Mouse (Mus musculus) forebrain, embryonic 13.5 days (tissue): ENCODE data around the gene Cadm2. TPM values are rescaled to one million over a fixed set of nuclear protein-coding genes. Genes with fewer than 3 reads are reported as not detected.

ENCODE experiments used
- ATAC-seq: fragments of 200-750 bp; cut with Nextera tagmentation; 2 replicates; pipeline ENCODE4 v1.8.0; 2017
- H3K27ac ChIP-seq: fragments of 300-500 bp; sonication (generic); 2 replicates; pipeline ENCODE4 v1.5.1; 2015; ENCODE audit warnings: inconsistent platforms, mild to moderate bottlenecking, moderate library complexity
- H3K27me3 ChIP-seq: fragments of 300-500 bp; sonication (generic); 2 replicates; pipeline ENCODE4 v1.6.1; 2015; ENCODE audit warnings: mild to moderate bottlenecking, inconsistent platforms
- H3K36me3 ChIP-seq: fragments of 300-500 bp; sonication (generic); 2 replicates; pipeline ENCODE4 v1.6.1; 2015; ENCODE audit warnings: mild to moderate bottlenecking, inconsistent platforms; ENCODE audit not compliant: poor library complexity, severe bottlenecking
- H3K4me1 ChIP-seq: fragments of 300-500 bp; sonication (generic); 2 replicates; pipeline ENCODE4 v1.6.1; 2015; ENCODE audit warnings: inconsistent platforms
- H3K4me2 ChIP-seq: fragments of 300-500 bp; sonication (generic); 2 replicates; pipeline ENCODE4 v1.6.1; 2015; ENCODE audit warnings: inconsistent platforms, mild to moderate bottlenecking, moderate library complexity
- H3K4me3 ChIP-seq: fragments of 300-500 bp; sonication (generic); 2 replicates; pipeline ENCODE4 v1.5.1; 2015; ENCODE audit warnings: mild to moderate bottlenecking, inconsistent platforms
- H3K9ac ChIP-seq: fragments of 300-500 bp; sonication (generic); 2 replicates; pipeline ENCODE4 v1.6.1; 2015; ENCODE audit warnings: mild to moderate bottlenecking, inconsistent platforms
- H3K9me3 ChIP-seq: fragments of 300-500 bp; sonication (generic); replicated peaks from 2 replicates; pipeline ENCODE4 v1.6.1; 2016; ENCODE audit warnings: inconsistent platforms
- WGBS: fragments of 180-500 bp; shearing (Covaris S2); methylation state at CpG from one replicate; pipeline ENCODE4 v1.1.7; 2015; 5-methylcytosine and 5-hydroxymethylcytosine counted together
- polyA plus RNA-seq: library from polyadenylated mRNA; unstranded; fragments of >200 nt; fragmentation: Nextera tagmentation; extraction: Ambion mirVana; gene quantifications from 2 replicates; pipeline ENCODE4 v1.2.1, GENCODE M21; 2015

The Cadm2 gene
- polyA plus RNA-seq, 1 experiment from 2014 or later, result 13.7 TPM

DNA sequence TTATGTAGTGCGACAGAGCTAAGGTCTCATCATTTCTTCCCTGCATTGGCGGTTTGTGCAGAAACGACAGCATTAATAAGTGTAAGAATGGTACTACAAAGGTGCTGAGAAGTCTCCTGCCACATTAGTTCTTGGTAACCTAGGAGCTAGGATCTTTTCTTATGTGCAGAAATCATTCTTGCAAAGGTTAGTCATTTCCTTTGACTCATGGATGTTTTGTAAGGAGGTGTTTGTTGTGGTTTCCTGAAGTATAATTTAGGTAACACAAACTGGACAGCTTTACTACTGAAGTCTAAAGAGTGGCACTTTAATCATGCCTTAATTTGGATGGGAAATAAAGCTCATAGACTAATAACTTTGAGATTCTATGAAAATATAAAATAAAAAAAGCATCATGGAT is 153.7 kb downstream of the Cadm2 start:
- H3K27ac ChIP-seq, result no peak overlapping the region
- H3K4me1 ChIP-seq, result no peaks in the 10 kb centered on the region
- H3K9ac ChIP-seq, result no peak overlapping the region
- no peaks in the 10 kb centered on the region for H3K9me3 ChIP-seq
- WGBS, result 91% methylated on average over 3 of the region's 3 CpGs
- no peak overlapping the region for H3K4me3 ChIP-seq
- no peak for ATAC-seq
- no peak overlapping the region for H3K4me2 ChIP-seq
- no peaks in the 10 kb centered on the region for H3K27me3 ChIP-seq
- H3K36me3 ChIP-seq, result no peaks in the 10 kb centered on the region

DNA sequence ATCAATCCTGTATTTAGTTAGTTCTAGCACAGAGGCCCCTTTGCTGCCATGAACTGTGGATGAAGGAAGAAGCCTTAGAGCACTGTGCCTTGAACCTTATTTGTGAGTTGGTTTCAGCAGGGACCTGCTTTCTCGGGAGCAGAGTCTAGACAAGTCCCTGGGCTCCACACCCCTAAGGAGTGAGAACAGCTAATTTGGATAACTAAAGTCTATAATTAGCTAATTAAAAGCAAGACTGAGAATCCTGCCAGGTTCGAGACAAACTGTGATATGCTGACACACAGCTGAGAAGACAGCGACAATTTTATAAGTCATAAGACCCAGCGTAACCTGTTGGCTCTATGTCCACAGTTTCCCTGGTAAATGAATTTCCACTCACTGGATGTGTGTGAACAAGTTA is 184.4 kb downstream of the Cadm2 start:
- no peak overlapping the region for H3K4me3 ChIP-seq
- WGBS, result 33% methylated on average over 4 of the region's 4 CpGs
- peak; percentile 67 for ATAC-seq
- H3K36me3 ChIP-seq, result no peaks in the 10 kb centered on the region
- H3K9ac ChIP-seq, result no peak overlapping the region
- peaks cover 8% of the 10 kb centered on the region; the same call in 1 of the 2 replicates for H3K9me3 ChIP-seq
- 0 out of 2 replicates have a peak, but pooled peaks cover 6% of the 10 kb centered on the region for H3K4me1 ChIP-seq
- H3K4me2 ChIP-seq, result no peak overlapping the region
- no peaks in the 10 kb centered on the region for H3K27me3 ChIP-seq
- no peak overlapping the region for H3K27ac ChIP-seq

DNA sequence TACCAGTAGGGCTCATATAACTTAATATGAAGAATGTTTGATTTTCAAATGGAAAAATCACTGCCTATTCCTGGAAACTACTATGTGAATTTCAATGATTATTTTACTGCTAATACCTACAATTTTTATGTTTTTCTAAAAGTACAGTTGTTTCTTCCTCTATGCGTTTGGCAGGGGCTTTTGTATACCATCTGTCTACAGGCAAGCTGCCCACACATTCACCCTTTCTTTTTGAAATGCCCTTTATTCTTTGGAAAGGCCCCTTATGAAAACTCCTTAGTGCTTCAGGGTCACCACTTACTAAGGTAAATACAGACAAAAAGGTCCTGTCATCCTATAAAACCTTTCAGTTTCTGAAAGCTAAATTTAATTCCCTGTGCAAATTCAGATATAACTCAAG is 195.3 kb downstream of the Cadm2 start:
- H3K4me2 ChIP-seq, result no peak overlapping the region
- WGBS, result 38% methylated on average over 1 of the region's 1 CpGs
- no peak overlapping the region for H3K4me3 ChIP-seq
- no peaks in the 10 kb centered on the region for H3K36me3 ChIP-seq
- peaks cover 4% of the 10 kb centered on the region for H3K4me1 ChIP-seq
- no peak overlapping the region for H3K27ac ChIP-seq
- H3K9ac ChIP-seq, result no peak overlapping the region
- no peaks in the 10 kb centered on the region for H3K9me3 ChIP-seq
- no peaks in the 10 kb centered on the region for H3K27me3 ChIP-seq
- no peak for ATAC-seq

DNA sequence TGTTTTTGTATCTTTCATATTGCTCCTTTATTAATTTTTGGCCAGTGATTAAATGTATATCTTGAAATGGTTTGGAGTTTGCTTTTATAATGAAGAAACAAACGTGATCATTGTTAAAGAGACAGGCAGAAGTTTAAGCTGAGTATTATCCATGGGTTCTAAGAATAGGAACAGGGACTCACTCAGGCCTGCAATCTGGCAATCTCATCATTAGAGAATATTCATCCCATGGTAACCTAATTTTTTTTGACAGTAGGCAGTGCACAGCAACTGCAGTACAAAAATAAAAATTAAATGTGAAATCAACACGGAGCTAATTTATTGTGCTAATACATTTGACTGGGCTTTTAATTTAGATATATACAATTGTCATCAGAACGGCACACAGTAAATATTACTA is 209.8 kb downstream of the Cadm2 start:
- Histone ChIP-seq H3K9ac (no peak overlapping the region), H3K36me3 (no peaks in the 10 kb centered on the region), H3K4me2 (no peak overlapping the region), H3K27me3 (no peaks in the 10 kb centered on the region), H3K27ac (no peak overlapping the region), H3K4me3 (no peak overlapping the region), H3K9me3 (no peaks in the 10 kb centered on the region), H3K4me1 (no peaks in the 10 kb centered on the region)
- no peak for ATAC-seq
- WGBS, result 70% methylated on average over 3 of the region's 3 CpGs

DNA sequence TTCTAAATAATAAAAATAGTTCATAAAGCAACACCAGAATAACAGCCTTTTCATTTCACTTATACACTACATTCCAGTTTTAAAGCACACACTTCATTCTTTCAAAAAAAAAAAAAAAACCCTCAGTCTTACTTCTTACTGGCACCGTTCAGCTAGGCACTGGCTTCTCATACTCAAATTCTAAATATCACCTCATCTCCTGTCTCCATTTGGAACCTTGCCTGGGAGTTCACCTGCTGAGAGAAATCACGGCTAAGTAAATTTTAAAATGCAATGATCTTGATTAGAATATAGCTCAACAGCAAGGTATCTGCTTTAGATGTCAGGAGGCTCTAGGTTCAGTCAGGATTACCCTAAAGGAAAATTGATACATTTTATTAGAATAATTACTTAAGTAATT is 210.2 kb downstream of the Cadm2 start:
- no peak for ATAC-seq
- H3K36me3 ChIP-seq, result no peaks in the 10 kb centered on the region
- no peaks in the 10 kb centered on the region for H3K27me3 ChIP-seq
- H3K4me1 ChIP-seq, result no peaks in the 10 kb centered on the region
- H3K9ac ChIP-seq, result no peak overlapping the region
- H3K27ac ChIP-seq, result no peak overlapping the region
- H3K4me2 ChIP-seq, result no peak overlapping the region
- WGBS, result 63% methylated on average over 2 of the region's 2 CpGs
- H3K4me3 ChIP-seq, result no peak overlapping the region
- H3K9me3 ChIP-seq, result no peaks in the 10 kb centered on the region

DNA sequence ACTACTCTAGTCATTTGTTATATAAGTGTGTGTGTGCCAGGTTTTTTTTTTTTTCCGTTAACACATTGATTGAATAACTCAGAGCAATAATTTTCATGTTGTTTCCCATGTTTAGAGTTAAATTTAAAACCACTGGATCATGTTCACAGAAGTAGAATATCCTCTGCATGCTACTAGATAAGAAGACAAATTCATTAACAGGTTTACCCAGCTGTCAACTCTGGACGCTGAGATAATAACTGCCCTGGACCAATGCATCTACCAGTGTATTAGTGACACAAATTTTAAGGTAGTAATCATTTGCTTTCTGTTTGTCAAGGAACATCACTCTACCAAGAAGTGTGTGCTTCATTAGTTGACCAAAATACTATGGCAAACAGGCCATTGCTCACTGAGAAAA is 253.0 kb downstream of the Cadm2 start:
- no peak for ATAC-seq
- Histone ChIP-seq H3K9ac (no peak overlapping the region), H3K27me3 (no peaks in the 10 kb centered on the region), H3K36me3 (no peaks in the 10 kb centered on the region), H3K4me3 (no peak overlapping the region), H3K9me3 (no peaks in the 10 kb centered on the region), H3K4me2 (no peak overlapping the region), H3K4me1 (no peaks in the 10 kb centered on the region), H3K27ac (no peak overlapping the region)
- 89% methylated on average over 2 of the region's 2 CpGs for WGBS

DNA sequence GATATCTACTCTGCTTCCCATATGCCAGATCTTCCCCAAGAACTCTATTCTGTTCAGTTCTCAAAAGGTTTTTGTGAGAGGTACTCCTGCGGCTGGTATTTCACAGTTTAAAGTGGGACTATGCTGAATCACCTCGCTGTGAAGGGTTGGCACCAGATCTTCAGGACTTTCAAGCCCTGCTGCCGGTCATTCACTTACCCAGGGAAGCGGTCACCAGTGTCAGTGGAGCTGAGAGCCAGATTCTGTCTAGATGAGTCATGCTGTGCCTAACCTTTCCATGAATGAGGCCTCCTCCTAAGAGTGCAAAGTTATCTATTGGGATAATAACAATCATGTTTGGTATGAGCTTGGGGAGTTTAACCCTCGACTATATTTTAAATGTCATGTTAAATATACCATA is 272.7 kb downstream of the Cadm2 start:
- Histone ChIP-seq H3K27me3 (no peaks in the 10 kb centered on the region), H3K4me3 (no peak overlapping the region), H3K9ac (no peak overlapping the region), H3K4me2 (no peak overlapping the region), H3K36me3 (no peaks in the 10 kb centered on the region), H3K4me1 (no peaks in the 10 kb centered on the region), H3K27ac (no peak overlapping the region), H3K9me3 (no peaks in the 10 kb centered on the region)
- ATAC-seq, result no peak
- WGBS, result 88% methylated on average over 5 of the region's 5 CpGs

DNA sequence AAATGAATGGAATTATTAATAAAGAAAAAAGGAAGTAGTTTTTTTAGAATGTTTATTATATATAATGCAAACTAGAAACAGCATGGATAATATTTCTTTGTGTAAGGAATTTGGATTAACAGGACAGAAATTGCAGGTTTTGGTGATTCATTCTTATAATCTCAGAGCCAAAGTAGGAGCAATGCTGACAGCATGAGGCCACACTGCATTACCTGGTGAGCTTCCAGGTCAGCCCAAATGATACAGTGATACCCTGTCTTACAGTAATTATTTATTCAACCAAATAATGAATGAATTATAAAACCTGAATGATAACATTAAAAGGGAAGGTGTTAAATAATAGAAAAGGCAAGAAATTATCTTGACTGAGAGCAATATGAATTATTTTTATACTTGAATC is 273.1 kb downstream of the Cadm2 start:
- no peaks in the 10 kb centered on the region for H3K36me3 ChIP-seq
- no peak overlapping the region for H3K9ac ChIP-seq
- H3K9me3 ChIP-seq, result no peaks in the 10 kb centered on the region
- H3K27me3 ChIP-seq, result no peaks in the 10 kb centered on the region
- no peak for ATAC-seq
- no peak overlapping the region for H3K27ac ChIP-seq
- H3K4me3 ChIP-seq, result no peak overlapping the region
- no peak overlapping the region for H3K4me2 ChIP-seq
- no peaks in the 10 kb centered on the region for H3K4me1 ChIP-seq

DNA sequence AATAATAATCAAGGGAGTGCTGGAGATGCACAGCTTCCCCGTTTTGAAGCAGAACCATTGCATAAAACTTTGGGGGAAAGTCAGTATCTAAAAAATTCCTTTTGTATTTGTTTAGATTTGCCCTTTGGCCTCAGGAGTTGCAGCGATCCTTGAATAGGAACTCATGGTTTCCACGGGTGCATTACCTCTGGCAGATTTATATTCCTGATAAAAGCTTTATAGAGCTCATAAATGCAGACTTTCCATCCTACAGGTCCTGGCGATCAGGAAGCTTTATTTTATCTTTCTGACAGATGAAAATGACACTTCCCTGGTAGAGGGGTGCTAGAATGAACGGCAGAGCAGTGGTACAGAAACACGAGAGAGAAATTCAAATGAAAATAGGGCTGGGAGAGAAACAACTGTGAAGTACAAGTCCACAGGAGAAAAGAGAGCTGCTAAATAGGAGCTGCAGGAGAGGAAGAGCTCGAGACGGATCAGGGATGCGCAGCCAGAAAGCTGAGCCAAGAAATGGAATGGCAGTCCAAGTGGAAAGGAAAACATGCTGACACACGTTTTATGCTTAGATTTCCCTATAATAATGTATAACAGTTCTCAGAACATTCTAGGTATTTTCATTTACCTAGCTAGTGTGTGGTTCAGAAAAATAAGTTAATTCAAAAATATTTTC is 274.0 kb downstream of the Cadm2 start:
- Histone ChIP-seq H3K4me3 (no peak overlapping the region), H3K9me3 (no peaks in the 10 kb centered on the region), H3K36me3 (no peaks in the 10 kb centered on the region), H3K4me1 (no peaks in the 10 kb centered on the region), H3K4me2 (no peak overlapping the region), H3K27me3 (no peaks in the 10 kb centered on the region), H3K27ac (no peak overlapping the region), H3K9ac (no peak overlapping the region)
- no peak for ATAC-seq
- WGBS, result 74% methylated on average over 10 of the region's 10 CpGs

DNA sequence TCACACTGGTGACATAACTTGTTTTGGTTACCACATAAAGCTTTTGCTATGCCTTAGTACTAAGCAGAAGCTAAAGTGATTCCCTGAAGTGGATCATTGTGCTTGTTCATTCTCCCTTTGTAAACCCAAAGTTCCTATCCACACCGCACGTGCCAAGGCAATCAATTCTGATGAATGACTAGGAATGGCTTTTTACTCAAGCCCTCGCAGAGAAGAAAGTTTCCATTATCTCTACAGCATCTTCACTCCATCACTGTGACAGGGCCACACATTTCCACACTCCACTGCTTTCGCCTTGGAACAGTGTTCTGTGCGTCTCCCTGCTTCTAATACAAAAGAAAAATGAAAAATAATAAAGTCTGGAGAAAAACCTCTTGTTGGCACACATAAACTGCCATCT is 276.5 kb downstream of the Cadm2 start:
- 32% methylated on average over 5 of the region's 5 CpGs for WGBS
- Histone ChIP-seq H3K9ac (no peak overlapping the region), H3K9me3 (no peaks in the 10 kb centered on the region), H3K27ac (no peak overlapping the region), H3K4me3 (no peak overlapping the region), H3K27me3 (no peaks in the 10 kb centered on the region), H3K4me2 (no peak overlapping the region), H3K36me3 (no peaks in the 10 kb centered on the region), H3K4me1 (no peaks in the 10 kb centered on the region)
- no peak for ATAC-seq

DNA sequence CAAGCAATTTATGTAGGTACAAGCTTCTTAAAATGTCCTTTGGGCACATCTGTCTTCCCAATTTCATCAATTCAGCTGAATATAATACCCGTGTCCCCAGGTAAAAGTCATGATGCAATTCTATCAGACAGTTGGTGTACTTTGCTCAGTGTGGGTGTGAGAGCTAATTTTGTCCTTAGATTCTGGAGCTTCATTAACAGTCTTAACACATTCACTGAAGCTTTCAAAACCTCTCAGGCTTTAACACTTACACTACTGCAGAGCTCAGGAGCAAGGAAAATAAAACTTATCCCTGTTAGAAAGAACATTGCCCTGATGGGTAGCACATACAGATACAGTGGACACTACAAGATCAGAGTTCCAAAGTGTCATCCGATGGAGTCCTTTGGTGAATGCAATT is 309.7 kb downstream of the Cadm2 start:
- no peak overlapping the region for H3K27ac ChIP-seq
- H3K9me3 ChIP-seq, result no peaks in the 10 kb centered on the region
- no peaks in the 10 kb centered on the region for H3K36me3 ChIP-seq
- no peak overlapping the region for H3K4me2 ChIP-seq
- ATAC-seq, result 0 out of 2 replicates have a peak, but pooled peaks have one; percentile 53
- H3K4me1 ChIP-seq, result 0 out of 2 replicates have a peak, but pooled peaks cover 8% of the 10 kb centered on the region
- H3K27me3 ChIP-seq, result no peaks in the 10 kb centered on the region
- 68% methylated on average over 2 of the region's 2 CpGs for whole genome bisulfite sequencing
- no peak overlapping the region for H3K4me3 ChIP-seq
- no peak overlapping the region for H3K9ac ChIP-seq

DNA sequence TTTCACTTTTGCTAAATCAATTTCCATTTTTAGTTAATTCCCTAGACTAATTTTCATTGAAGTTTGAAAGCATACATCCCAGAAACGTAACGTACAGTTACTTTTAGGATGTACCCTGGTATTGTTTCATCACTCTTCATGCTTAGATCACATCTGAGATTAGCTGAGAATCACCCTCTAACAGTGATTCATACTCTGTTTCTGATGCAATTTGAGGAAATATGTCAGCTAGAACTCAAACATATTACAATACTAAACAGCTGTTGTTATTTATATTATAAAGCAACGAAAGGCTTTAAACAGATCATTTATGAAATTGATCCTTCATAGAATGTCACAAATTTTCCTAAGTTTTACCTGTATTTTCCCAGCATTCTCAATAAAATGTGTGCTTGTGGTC is 336.0 kb downstream of the Cadm2 start:
- H3K36me3 ChIP-seq, result no peaks in the 10 kb centered on the region
- WGBS, result 95% methylated on average over 3 of the region's 3 CpGs
- no peaks in the 10 kb centered on the region for H3K4me1 ChIP-seq

DNA sequence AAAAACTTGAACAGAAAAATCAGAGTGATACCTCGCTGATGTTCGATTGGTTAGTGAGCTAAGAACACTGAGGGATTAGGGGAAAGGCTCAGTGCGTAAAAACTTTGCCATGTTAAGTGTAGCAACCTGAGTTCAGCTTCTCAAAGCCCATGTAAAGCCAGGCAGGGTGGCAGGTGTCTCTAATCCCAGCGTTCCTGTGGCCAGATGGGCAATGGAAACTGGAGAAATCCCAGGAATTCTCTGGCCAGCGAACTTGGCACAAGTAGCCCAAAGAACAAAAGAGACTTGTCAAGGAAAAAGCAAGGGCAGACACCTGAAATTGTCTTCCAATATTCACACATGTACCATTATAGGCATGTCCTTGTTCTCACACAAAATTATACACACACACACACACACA is 377.1 kb downstream of the Cadm2 start:
- H3K27ac ChIP-seq, result no peak overlapping the region
- no peak for ATAC-seq
- H3K4me3 ChIP-seq, result no peak overlapping the region
- WGBS, result 87% methylated on average over 5 of the region's 5 CpGs
- H3K4me2 ChIP-seq, result no peak overlapping the region
- H3K36me3 ChIP-seq, result no peaks in the 10 kb centered on the region
- no peaks in the 10 kb centered on the region for H3K27me3 ChIP-seq
- no peaks in the 10 kb centered on the region for H3K4me1 ChIP-seq
- H3K9ac ChIP-seq, result no peak overlapping the region
- no peaks in the 10 kb centered on the region for H3K9me3 ChIP-seq

More for the DNA sequence above, 336.0 kb downstream of the Cadm2 start:
- H3K4me2 ChIP-seq, result no peak overlapping the region
- no peak overlapping the region for H3K4me3 ChIP-seq
- H3K9me3 ChIP-seq, result no peaks in the 10 kb centered on the region
- no peaks in the 10 kb centered on the region for H3K27me3 ChIP-seq
- H3K27ac ChIP-seq, result no peak overlapping the region
- no peak overlapping the region for H3K9ac ChIP-seq
- ATAC-seq, result no peak
